Mouse (Mus musculus): ENCODE measurements around the gene Gm14305. TPM values are rescaled to one million over a fixed set of nuclear protein-coding genes. Genes with fewer than 3 reads are reported as not detected.
"Not testable (repeated sequence)": the region's sequence is repeated elsewhere in the genome, so short reads cannot be mapped to it uniquely, and the experiment has no call there.

Gm14305 gene
- total RNA-seq (2014; rRNA removed) = 23.9 and 26.8 TPM in 2 replicates
- 47.2 and 48.3 TPM in 2 replicates for polyA plus RNA-seq (2015; fragmentation: Nextera tagmentation; extraction: Ambion mirVana)

GRCm38 (mm10) chr2:176708051-176708450 lies at the start of gene Gm14305:
Gene Gm14305, plus strand, starts transcription at chr2:176708328.
- H3K9ac ChIP-seq (replicated peaks; ENCODE audit: low read length); H3K27me3 ChIP-seq (ENCODE audit: insufficient read depth, low read length); H3K4me1 ChIP-seq (ENCODE audit: insufficient read depth, low read length); DNase-seq (ENCODE audit: low spot score); ATAC-seq; H3K36me3 ChIP-seq (ENCODE audit: insufficient read depth, low read length); H3K9me3 ChIP-seq (ENCODE audit: low read length): not testable (repeated sequence)
- Histone ChIP-seq H3K4me3 (ENCODE audit: low read length) (peak within 1 kb of the TSS; percentile 40), H3K27ac (0 out of 2 replicates have a peak within 1 kb of the TSS, but pooled peaks have one; percentile 32), H3K4me2 (ENCODE audit: low read depth, low read length) (peak within 1 kb of the TSS; percentile 37; the same call in 1 of the 2 replicates)
- 0% methylated on average over 3 of the region's 6 CpGs for WGBS

- H3K4me2 ChIP-seq (ENCODE audit: low read depth, low read length); H3K9ac ChIP-seq (replicated peaks; ENCODE audit: low read length); H3K27ac ChIP-seq; H3K27me3 ChIP-seq (ENCODE audit: insufficient read depth, low read length); H3K4me3 ChIP-seq (ENCODE audit: low read length); DNase-seq (ENCODE audit: low spot score); H3K4me1 ChIP-seq (ENCODE audit: insufficient read depth, low read length); H3K9me3 ChIP-seq (ENCODE audit: low read length); H3K36me3 ChIP-seq (ENCODE audit: insufficient read depth, low read length); ATAC-seq: not testable (repeated sequence)
- WGBS = no CpG with 5 or more reads among the region's 6 CpGs
These were observed 37.9 kb upstream of the Gm14305 start, which contains the start of gene Zfp973 for GRCm38 (mm10) chr2:176670222-176670621. Gene Zfp973, plus strand, starts transcription at chr2:176670522.

Other genes starting within 250 kb of the Gm14305 start
- gene Gm14434, start 221.5 kb upstream of the Gm14305 start, total RNA-seq (2014; rRNA removed) = 13.3 and 17.2 TPM in 2 replicates
- gene Gm14434, start 221.5 kb upstream of the Gm14305 start, polyA plus RNA-seq (2015; fragmentation: Nextera tagmentation; extraction: Ambion mirVana) = 20.4 and 30.7 TPM in 2 replicates
- gene Zfp967, start 187.3 kb upstream of the Gm14305 start, total RNA-seq (2014; rRNA removed) = 1.3 TPM in 1 of 2 replicates, not detected in the other
- not detected in 2 replicates for gene Zfp967, start 187.3 kb upstream of the Gm14305 start, polyA plus RNA-seq (2015; fragmentation: Nextera tagmentation; extraction: Ambion mirVana)
- 8.9 and 16.4 TPM in 2 replicates for gene Gm14308, start 72.0 kb upstream of the Gm14305 start, total RNA-seq (2014; rRNA removed)
- gene Gm14308, start 72.0 kb upstream of the Gm14305 start, polyA plus RNA-seq (2015; fragmentation: Nextera tagmentation; extraction: Ambion mirVana) = 16.5 and 36.4 TPM in 2 replicates
- gene Zfp973, start 37.8 kb upstream of the Gm14305 start, total RNA-seq (2014; rRNA removed) = 8.6 and 11.2 TPM in 2 replicates
- gene Zfp973, start 37.8 kb upstream of the Gm14305 start, polyA plus RNA-seq (2015; fragmentation: Nextera tagmentation; extraction: Ambion mirVana) = 3.1 and 9.1 TPM in 2 replicates
- gene Gm14295, start 90.3 kb downstream of the Gm14305 start, total RNA-seq (2014; rRNA removed) = 9.4 and 9.6 TPM in 2 replicates
- gene Gm14295, start 90.3 kb downstream of the Gm14305 start, polyA plus RNA-seq (2015; fragmentation: Nextera tagmentation; extraction: Ambion mirVana) = 20.2 and 22.5 TPM in 2 replicates
- gene Gm14408, start 122.8 kb downstream of the Gm14305 start, total RNA-seq (2014; rRNA removed) = not detected in 2 replicates
- gene Gm14408, start 122.8 kb downstream of the Gm14305 start, polyA plus RNA-seq (2015; fragmentation: Nextera tagmentation; extraction: Ambion mirVana) = not detected in 2 replicates
- 7.4 and 11.7 TPM in 2 replicates for gene Gm14296, start 219.5 kb downstream of the Gm14305 start, total RNA-seq (2014; rRNA removed)
- gene Gm14296, start 219.5 kb downstream of the Gm14305 start, polyA plus RNA-seq (2015; fragmentation: Nextera tagmentation; extraction: Ambion mirVana) = 6.8 and 9.6 TPM in 2 replicates

Data from hindbrain, postnatal 0 days (tissue).